Mouse (Mus musculus): ENCODE measurements around the gene Eid1. TPM values are rescaled to one million over a fixed set of nuclear protein-coding genes. Genes with fewer than 3 reads are reported as not detected.

The Eid1 gene
- total RNA-seq (2021), result 10 to 100 TPM; 18.2 to 33.6 TPM
- long read RNA-seq, experiment 1, transcript Eid1-201 (1 exons, 1,691 nt), result major isoform, 37 of 37 reads
- long read RNA-seq, experiment 1, partial matches to known transcripts, result 0 of 37 reads
- long read RNA-seq, experiment 1, other reads (novel, unspliced or antisense), result 0 of 37 reads
- long read RNA-seq, experiment 2, transcript Eid1-201 (1 exons, 1,691 nt), result major isoform, 39 of 39 reads
- long read RNA-seq, experiment 2, partial matches to known transcripts, result 0 of 39 reads
- long read RNA-seq, experiment 2, other reads (novel, unspliced or antisense), result 0 of 39 reads

- intact Hi-C loops (cut with DNase I), result no loop called here
- peak within 1 kb of the TSS; percentile 95 for H3K4me3 ChIP-seq
- DNase-seq, result peak; percentile 86
- no peak for TF ChIP-seq CTCF (IDR thresholded peaks at IDR 0.05)
- H3K27ac ChIP-seq, result peak within 1 kb of the TSS; percentile 89
These were observed at the start of gene Eid1 for GRCm38 (mm10) chr2:125672957-125673631. Gene Eid1 (plus strand): TSS chr2:125673095.

GRCm38 (mm10) chr2:125623211-125623610, 49.7 kb upstream of the Eid1 start:
- no peak overlapping the region for H3K27ac ChIP-seq
- no peak for DNase-seq
- intact Hi-C loops (cut with DNase I), result no loop called here
- no peak for TF ChIP-seq CTCF (IDR thresholded peaks at IDR 0.05)
- H3K4me3 ChIP-seq, result no peak overlapping the region

DNA sequence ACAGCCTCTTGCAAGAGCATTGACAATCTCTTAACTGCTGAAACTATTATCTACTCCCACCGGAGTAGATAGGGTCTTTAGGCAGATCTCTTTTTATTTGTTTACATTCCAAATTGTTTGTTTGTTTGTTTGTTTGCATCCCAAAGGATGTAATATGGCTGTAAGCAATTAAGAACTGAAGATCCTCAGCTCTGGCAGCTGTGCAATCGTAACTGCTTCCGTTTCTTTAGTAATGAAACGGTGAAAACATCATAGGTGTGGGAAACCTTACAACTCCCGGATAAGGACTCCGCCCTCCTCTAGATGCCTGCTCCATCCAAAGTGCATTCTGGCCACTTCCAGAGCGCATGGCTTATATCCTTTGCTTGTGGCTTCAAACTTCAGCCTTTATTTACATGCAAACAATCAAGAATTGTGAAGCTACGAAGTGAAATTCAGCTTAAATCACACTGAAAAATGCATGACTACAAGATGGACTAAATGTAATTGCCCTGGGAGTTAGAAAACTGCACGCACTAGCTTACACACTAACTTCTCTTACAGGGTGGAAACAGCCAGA, 48.7 kb upstream of the Eid1 start:
- TF ChIP-seq CTCF (IDR thresholded peaks at IDR 0.05), result no peak
- DNase-seq, result no peak
- intact Hi-C loops (cut with DNase I), result no loop called here
- Histone ChIP-seq H3K4me3 (peak overlapping the region; percentile 90), H3K27ac (peak overlapping the region; percentile 77)

DNA sequence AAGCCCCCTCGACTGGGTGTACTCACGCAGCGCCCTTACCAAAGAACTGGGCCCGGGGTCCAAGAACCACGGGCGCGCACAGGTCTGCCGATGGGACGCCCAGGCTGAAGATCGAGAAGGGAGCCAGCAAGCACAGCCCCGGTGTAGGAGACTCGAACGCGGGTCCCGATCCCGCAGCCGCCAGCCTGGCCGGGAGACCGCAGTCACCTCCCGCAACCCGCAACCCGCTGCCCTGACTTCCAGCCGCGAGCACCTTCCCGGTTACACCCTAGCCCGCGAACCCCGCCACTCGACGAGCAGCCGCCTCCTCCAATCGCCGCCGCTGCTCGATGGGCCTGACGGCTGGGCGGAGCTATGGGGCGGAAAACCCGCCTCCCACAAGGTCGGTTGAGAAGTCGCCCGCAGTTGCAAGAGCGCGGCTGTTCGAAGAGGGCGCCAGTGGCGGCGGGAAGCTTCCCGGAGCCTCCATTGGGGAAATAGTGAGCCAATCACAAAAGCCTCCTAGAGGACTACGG, 48.0 kb upstream of the Eid1 start, which contains the start of gene Cep152:
Cep152 (minus strand) TSS at position 277 of the 515 bp plus-strand sequence.
- intact Hi-C loops (cut with DNase I), result no loop called here
- peak within 1 kb of the TSS; percentile 90 for H3K4me3 ChIP-seq
- peak within 1 kb of the TSS; percentile 77 for H3K27ac ChIP-seq
- DNase-seq, result peak; percentile 99
- TF ChIP-seq CTCF (IDR thresholded peaks at IDR 0.05), result peak; percentile 49

- no peak overlapping the region for H3K27ac ChIP-seq
- intact Hi-C loops (cut with DNase I), result no loop called here
- no peak for TF ChIP-seq CTCF (IDR thresholded peaks at IDR 0.05)
- no peak overlapping the region for H3K4me3 ChIP-seq
- DNase-seq, result no peak
These were observed 46.4 kb upstream of the Eid1 start for GRCm38 (mm10) chr2:125626536-125626935.

- no peak overlapping the region for H3K4me3 ChIP-seq
- intact Hi-C loops (cut with DNase I), result no loop called here
- no peak overlapping the region for H3K27ac ChIP-seq
- DNase-seq, result no peak
- no peak for TF ChIP-seq CTCF (IDR thresholded peaks at IDR 0.05)
These were observed 44.4 kb upstream of the Eid1 start for GRCm38 (mm10) chr2:125628487-125628886.

GRCm38 (mm10) chr2:125630010-125630409, 42.9 kb upstream of the Eid1 start:
- H3K4me3 ChIP-seq, result no peak overlapping the region
- no peak for DNase-seq
- intact Hi-C loops (cut with DNase I), result no loop called here
- no peak overlapping the region for H3K27ac ChIP-seq
- TF ChIP-seq CTCF (IDR thresholded peaks at IDR 0.05), result no peak

- intact Hi-C loops (cut with DNase I), result no loop called here
- Histone ChIP-seq H3K4me3 (no peak overlapping the region), H3K27ac (no peak overlapping the region)
- TF ChIP-seq CTCF (IDR thresholded peaks at IDR 0.05), result no peak
- no peak for DNase-seq
These were observed 35.6 kb upstream of the Eid1 start for GRCm38 (mm10) chr2:125637331-125637730.

DNA sequence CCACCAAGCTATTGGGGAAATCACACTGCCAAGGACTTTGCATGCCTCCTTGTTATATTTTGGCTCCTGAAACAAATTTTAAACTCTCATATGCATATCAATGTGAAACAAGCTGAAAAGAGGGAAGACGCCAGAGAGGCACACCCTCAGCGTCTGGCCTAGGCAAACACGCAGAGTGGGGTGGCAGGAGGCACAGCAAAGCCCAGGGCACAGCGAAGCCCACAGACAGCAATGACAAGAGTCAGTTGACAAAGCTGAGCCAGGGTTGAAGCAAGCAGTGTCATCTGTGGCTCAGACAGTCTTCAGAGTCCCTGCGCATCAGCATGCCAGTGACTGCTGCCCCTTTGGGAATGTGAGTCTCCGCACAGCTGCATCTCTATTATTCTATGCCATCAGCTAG, 28.0 kb upstream of the Eid1 start:
- intact Hi-C loops (cut with DNase I), result no loop called here
- Histone ChIP-seq H3K4me3 (no peak overlapping the region), H3K27ac (no peak overlapping the region)
- no peak for TF ChIP-seq CTCF (IDR thresholded peaks at IDR 0.05)
- no peak for DNase-seq

- no peak for TF ChIP-seq CTCF (IDR thresholded peaks at IDR 0.05)
- Histone ChIP-seq H3K4me3 (no peak overlapping the region), H3K27ac (no peak overlapping the region)
- no peak for DNase-seq
- intact Hi-C loops (cut with DNase I), result loop anchor here (10.0 kb wide), 1 partner anchor 875 kb away; no protein-coding TSS in a partner anchor
These were observed 22.9 kb upstream of the Eid1 start for GRCm38 (mm10) chr2:125650038-125650437.

DNA sequence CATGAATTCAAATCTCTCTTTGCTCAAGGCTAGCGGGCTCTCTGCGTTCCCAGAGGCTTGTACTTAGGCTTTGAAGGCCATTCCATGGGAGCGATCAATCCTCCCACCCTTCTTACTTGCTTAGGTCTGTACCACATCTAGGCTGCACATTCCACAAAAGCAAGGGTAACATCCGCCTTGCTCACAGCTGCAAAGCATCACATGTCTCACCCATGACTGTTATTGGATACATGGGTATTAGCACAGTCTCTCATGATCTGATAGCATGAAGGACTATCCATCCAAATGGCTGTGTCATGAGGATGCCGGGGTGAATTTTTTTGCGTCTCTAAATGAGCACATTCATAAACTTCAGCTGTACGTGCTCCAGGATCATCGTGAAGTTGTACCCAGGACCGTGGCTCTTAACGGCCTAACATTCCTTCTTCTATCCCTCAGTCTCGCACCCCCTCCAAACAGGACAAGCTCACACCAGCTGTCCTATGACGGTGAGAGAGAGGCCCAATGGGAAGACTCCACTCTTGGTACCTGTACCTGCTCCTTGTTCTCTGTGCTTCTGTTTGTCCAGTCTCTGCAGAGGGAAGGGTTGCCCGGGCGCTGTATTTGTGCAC, 22.0 kb upstream of the Eid1 start:
- no peak overlapping the region for H3K4me3 ChIP-seq
- DNase-seq, result no peak
- intact Hi-C loops (cut with DNase I), result loop anchor here (10.0 kb wide), 1 partner anchor 874 kb away; no protein-coding TSS in a partner anchor
- TF ChIP-seq CTCF (IDR thresholded peaks at IDR 0.05), result no peak
- H3K27ac ChIP-seq, result no peak overlapping the region

- intact Hi-C loops (cut with DNase I), result loop anchor here (10.0 kb wide), 1 partner anchor 873 kb away; no protein-coding TSS in a partner anchor
- Histone ChIP-seq H3K4me3 (peak overlapping the region; percentile 21), H3K27ac (no peak overlapping the region)
- TF ChIP-seq CTCF (IDR thresholded peaks at IDR 0.05), result no peak
- no peak for DNase-seq
These were observed 21.3 kb upstream of the Eid1 start for GRCm38 (mm10) chr2:125651563-125651962.

Measured in gastrocnemius, adult 2 months (tissue).